Mouse (Mus musculus) cortical plate, adult 2 months (tissue): ENCODE data around the gene Msx3.

Experiments used
- CTCF ChIP-seq: fragments of 200-500 bp; IDR thresholded peaks from 2 replicates; pipeline ENCODE4 v1.5.1; 2011; ENCODE audit warnings: mild to moderate bottlenecking, control low read depth, low read length; ENCODE audit not compliant: insufficient read depth; ENCODE audit errors: extremely low read depth
- POLR2A ChIP-seq: fragments of 200-500 bp; IDR thresholded peaks from 2 replicates; pipeline ENCODE4 v1.6.1; 2011; ENCODE audit warnings: mild to moderate bottlenecking, low read length, control low read depth; ENCODE audit not compliant: insufficient read depth; ENCODE audit errors: extremely low read depth

DNA sequence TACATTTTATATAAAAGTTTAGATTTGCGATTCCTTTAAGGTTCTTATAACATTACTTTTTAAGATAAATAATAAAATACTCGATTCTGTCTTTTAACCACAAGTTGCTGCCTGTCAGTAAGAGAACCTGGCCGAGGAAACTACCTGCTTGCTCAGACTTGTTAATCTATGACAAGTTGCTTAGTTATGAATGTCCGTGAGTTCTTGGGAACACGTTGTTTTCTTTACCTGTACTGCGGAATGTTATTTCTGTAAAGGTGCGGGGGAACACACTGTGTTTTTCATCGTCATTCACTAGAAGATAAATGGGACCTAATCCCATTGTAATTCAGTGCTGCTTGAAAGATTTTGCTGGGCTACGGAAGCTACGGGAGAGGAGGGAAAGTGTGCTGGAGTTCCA, 41.7 kb upstream of the Msx3 start:
- TF ChIP-seq POLR2A (no peak), CTCF (no peak)
